Mouse (Mus musculus) heart, postnatal 0 days (tissue): Measurements from ENCODE around the gene Eef2. TPM values are rescaled to one million over a fixed set of nuclear protein-coding genes. Genes with fewer than 3 reads are reported as not detected.

Experiments
- ATAC-seq: fragments of 200-750 bp; cut with Nextera tagmentation; 2 replicates; pipeline ENCODE4 v1.8.0; 2017; ENCODE audit warnings: low read depth, moderate number of reproducible peaks, moderate library complexity; ENCODE audit not compliant: insufficient read depth
- DNase-seq: peaks from one replicate; pipeline ENCODE4 v3.0.0-alpha.2; 2016; ENCODE audit warnings: low spot score
- H3K27ac ChIP-seq: fragments of 300-500 bp; sonication (generic); 2 replicates; pipeline ENCODE4 v1.5.1; 2014; ENCODE audit warnings: low read depth, mild to moderate bottlenecking
- H3K27me3 ChIP-seq: fragments of 300-500 bp; sonication (generic); 2 replicates; pipeline ENCODE4 v1.6.1; 2014; ENCODE audit warnings: low read length, mixed read lengths; ENCODE audit not compliant: control insufficient read depth, insufficient read depth
- H3K36me3 ChIP-seq: fragments of 300-500 bp; sonication (generic); replicated peaks from 2 replicates; pipeline ENCODE4 v1.6.1; 2014; ENCODE audit warnings: low read length, mixed read lengths; ENCODE audit not compliant: control insufficient read depth, insufficient read depth
- H3K4me1 ChIP-seq: fragments of 300-500 bp; sonication (generic); 2 replicates; pipeline ENCODE4 v1.6.1; 2014; ENCODE audit warnings: antibody characterized with exemption; ENCODE audit not compliant: control insufficient read depth, insufficient read depth
- H3K4me2 ChIP-seq: fragments of 300-500 bp; sonication (generic); 2 replicates; pipeline ENCODE4 v1.6.1; 2014; ENCODE audit warnings: low read depth, mild to moderate bottlenecking, low read length, moderate library complexity
- H3K4me3 ChIP-seq: fragments of 300-500 bp; sonication (generic); 2 replicates; pipeline ENCODE4 v1.5.1; 2014; ENCODE audit warnings: low read depth, low read length
- H3K9ac ChIP-seq: fragments of 300-500 bp; sonication (generic); replicated peaks from 2 replicates; pipeline ENCODE4 v1.6.1; 2014; ENCODE audit warnings: low read depth, low read length, mixed read lengths
- H3K9me3 ChIP-seq: fragments of 300-500 bp; sonication (generic); replicated peaks from 2 replicates; pipeline ENCODE4 v1.6.1; 2016; ENCODE audit warnings: low read length; ENCODE audit not compliant: control insufficient read depth
- CTCF ChIP-seq: IDR thresholded peaks from 2 replicates; pipeline ENCODE4 v1.5.1; 2016; ENCODE audit warnings: antibody characterized with exemption, control low read depth, low read depth
- EP300 ChIP-seq: IDR thresholded peaks from 2 replicates; pipeline ENCODE4 v1.6.1; 2016; ENCODE audit warnings: antibody characterized with exemption, low read depth
- WGBS: fragments of 180-500 bp; shearing (Covaris S2); extraction: QIAGEN DNeasy Blood & Tissue Kit; methylation state at CpG from one replicate; pipeline ENCODE4 v1.1.7; 2014; 5-methylcytosine and 5-hydroxymethylcytosine counted together
- polyA plus RNA-seq: library from polyadenylated mRNA; unstranded; fragments of >200 nt; fragmentation: Nextera tagmentation; extraction: Ambion mirVana; gene quantifications from 2 replicates; pipeline ENCODE4 v1.2.1, GENCODE M21; 2015
- total RNA-seq: library from RNA; depleted of rRNA; stranded (reverse); fragments of >200 nt; gene quantifications from 2 replicates; pipeline ENCODE4 v1.2.3, GENCODE M21; 2014; ENCODE audit warnings: low replicate concordance

Eef2 gene
- total and polyA plus RNA-seq, 2 experiments from 2014 or later: 370 to 1,828 TPM

DNA sequence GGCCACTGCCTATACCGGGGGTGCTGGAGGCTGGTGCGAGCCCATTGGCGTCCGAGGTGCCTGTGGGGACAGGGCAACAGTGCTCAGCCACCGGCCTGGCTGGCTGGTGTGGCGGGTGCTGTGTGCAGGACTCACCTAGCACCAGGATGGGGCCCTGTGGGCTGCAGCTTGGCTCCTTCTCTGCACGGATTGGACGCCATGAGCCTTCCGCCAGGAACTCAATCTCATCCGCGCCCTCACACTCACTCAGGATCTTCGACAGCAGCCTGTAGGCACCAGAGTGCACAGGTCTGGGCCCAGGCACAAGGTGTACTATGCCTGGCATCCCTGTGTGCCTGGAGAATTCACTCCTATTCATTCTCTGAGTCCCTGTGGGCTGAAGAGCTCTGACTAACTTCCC is 22.1 kb upstream of the Eef2 start:
- Histone ChIP-seq H3K36me3 (peaks cover 71% of the 10 kb centered on the region), H3K4me2 (no peak overlapping the region), H3K27me3 (no peaks in the 10 kb centered on the region), H3K9ac (no peak overlapping the region), H3K9me3 (no peaks in the 10 kb centered on the region), H3K4me1 (0 out of 2 replicates have a peak, but pooled peaks cover 5% of the 10 kb centered on the region), H3K27ac (no peak overlapping the region), H3K4me3 (no peak overlapping the region)
- TF ChIP-seq EP300 (no peak), CTCF (no peak)
- WGBS: 88% methylated on average over 12 of the region's 12 CpGs
- ATAC-seq (no peak), DNase-seq (no peak)

GRCm38 (mm10) chr10:81154736-81155135 is 21.7 kb upstream of the Eef2 start:
- 68% methylated on average over 6 of the region's 6 CpGs for WGBS
- Histone ChIP-seq H3K4me3 (no peak overlapping the region), H3K9ac (no peak overlapping the region), H3K4me1 (0 out of 2 replicates have a peak, but pooled peaks cover 5% of the 10 kb centered on the region), H3K36me3 (peaks cover 69% of the 10 kb centered on the region), H3K27me3 (no peaks in the 10 kb centered on the region), H3K27ac (no peak overlapping the region), H3K4me2 (no peak overlapping the region), H3K9me3 (no peaks in the 10 kb centered on the region)
- no peak for DNase-seq
- TF ChIP-seq EP300 (no peak), CTCF (no peak)
- ATAC-seq: no peak

- Histone ChIP-seq H3K9ac (no peak overlapping the region), H3K4me1 (peaks cover 8% of the 10 kb centered on the region; the same call in 1 of the 2 replicates), H3K4me2 (no peak overlapping the region), H3K27me3 (no peaks in the 10 kb centered on the region), H3K36me3 (peaks cover 49% of the 10 kb centered on the region), H3K9me3 (no peaks in the 10 kb centered on the region), H3K27ac (no peak overlapping the region), H3K4me3 (no peak overlapping the region)
- TF ChIP-seq EP300 (no peak), CTCF (no peak)
- DNase-seq: no peak
- no peak; the same call in 1 of the 2 replicates for ATAC-seq
- WGBS: 90% methylated on average over 8 of the region's 8 CpGs
Measured at GRCm38 (mm10) chr10:81161602-81162317, 14.7 kb upstream of the Eef2 start.

- Histone ChIP-seq H3K4me1 (peaks cover 11% of the 10 kb centered on the region; the same call in 1 of the 2 replicates), H3K4me3 (no peak overlapping the region), H3K36me3 (peaks cover 44% of the 10 kb centered on the region), H3K27ac (no peak overlapping the region), H3K9me3 (no peaks in the 10 kb centered on the region), H3K9ac (no peak overlapping the region), H3K4me2 (no peak overlapping the region), H3K27me3 (no peaks in the 10 kb centered on the region)
- WGBS: 72% methylated on average over 2 of the region's 2 CpGs
- TF ChIP-seq CTCF (no peak), EP300 (no peak)
- ATAC-seq (no peak), DNase-seq (no peak)
Measured at GRCm38 (mm10) chr10:81162318-81162652, 14.1 kb upstream of the Eef2 start.

- Histone ChIP-seq H3K36me3 (peaks cover 22% of the 10 kb centered on the region; the same call in 1 of the 2 replicates), H3K27me3 (no peaks in the 10 kb centered on the region), H3K4me3 (no peak overlapping the region), H3K9ac (no peak overlapping the region), H3K4me2 (no peak overlapping the region), H3K4me1 (peaks cover 18% of the 10 kb centered on the region), H3K9me3 (no peaks in the 10 kb centered on the region), H3K27ac (no peak overlapping the region)
- 78% methylated on average over 8 of the region's 8 CpGs for WGBS
- no peak for DNase-seq
- no peak for TF ChIP-seq CTCF
- TF ChIP-seq EP300: no peak
- ATAC-seq: no peak
Measured at GRCm38 (mm10) chr10:81165118-81165517, 11.3 kb upstream of the Eef2 start.
